Comparison of ENCODE assay signal across 8 mouse cellular contexts in the genomic region with DNA sequence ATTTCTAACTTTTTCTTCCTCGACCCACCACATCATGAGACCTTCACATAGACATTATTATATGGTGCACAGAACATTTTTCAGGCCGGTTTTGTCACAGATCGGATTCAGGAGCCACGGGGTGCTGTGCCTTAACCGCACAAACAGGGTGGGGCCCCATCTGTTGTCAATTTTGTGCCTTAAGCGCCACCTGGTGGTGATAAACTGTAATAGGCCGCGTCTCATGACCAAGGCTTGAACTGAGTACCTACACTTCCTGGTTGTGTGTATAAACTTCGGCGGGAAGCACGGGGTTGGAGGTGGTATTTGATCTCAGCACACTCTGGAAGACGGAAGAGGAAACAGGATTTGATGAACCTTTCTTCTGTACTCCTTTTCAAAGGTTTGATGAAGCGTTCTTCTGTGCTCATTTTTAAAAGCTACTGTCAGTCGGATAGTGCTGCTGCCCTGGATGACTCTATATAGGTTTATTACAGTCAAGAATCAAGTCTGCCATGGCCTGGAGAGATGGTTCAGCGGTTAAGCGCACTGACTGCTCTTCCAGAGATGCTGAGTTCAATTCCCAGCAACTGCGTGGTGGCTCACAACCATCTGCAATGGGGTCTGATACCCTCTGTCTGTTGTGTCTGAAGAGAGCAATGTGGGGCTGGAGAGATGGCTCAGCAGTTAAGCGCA. TPM values are rescaled to one million over a fixed set of nuclear protein-coding genes. Genes with fewer than 3 reads are reported as not detected.
DNase-seq lines count a peak whose midpoint lies in the region; ATAC-seq and TF ChIP-seq lines count a peak whose summit lies in the region.

No protein-coding gene starts in this region.

- H3K4me1 ChIP-seq in erythroblast, embryonic 14.5 days (ENCODE audit: control insufficient read depth): peaks cover 25% of the 10 kb centered on the region
- H3K4me1 ChIP-seq in heart, embryonic 12.5 days (replicated peaks): peaks cover 4% of the 10 kb centered on the region; the same call in 1 of the 2 replicates
- H3K4me1 ChIP-seq in kidney, embryonic 16.5 days (ENCODE audit: insufficient read depth, low read length): peaks cover 3% of the 10 kb centered on the region; the same call in 1 of the 2 replicates
- H3K4me1 ChIP-seq in liver, adult 2 months (ENCODE audit: control insufficient read depth, insufficient read depth, low read length): no peaks in the 10 kb centered on the region

- H3K36me3 ChIP-seq in erythroblast, embryonic 14.5 days (ENCODE audit: control insufficient read depth): peaks cover 6% of the 10 kb centered on the region
- H3K36me3 ChIP-seq in heart, embryonic 12.5 days: 0 out of 2 replicates have a peak, but pooled peaks cover 4% of the 10 kb centered on the region
- H3K36me3 ChIP-seq in kidney, embryonic 16.5 days (ENCODE audit: insufficient read depth, low read length): no peaks in the 10 kb centered on the region
- no peaks in the 10 kb centered on the region for H3K36me3 ChIP-seq in liver, adult 2 months (ENCODE audit: control insufficient read depth, insufficient read depth, low read length)

- DNase-seq in CD4-positive, CD25-positive, alpha-beta regulatory T cell, adult 2 months (ENCODE audit: low read depth, low spot score): peak; percentile 96
- peak; percentile 91 for DNase-seq in brain, embryonic 14.5 days (ENCODE audit: low read depth)
- DNase-seq in liver, adult 2 months (ENCODE audit: extremely low read depth, low read depth, low spot score): peak; percentile 69
- peak; percentile 91 to 95 for DNase-seq in spleen, postnatal 36 days (ENCODE audit: low spot score in 2 of 2)

- H3K4me2 ChIP-seq in heart, embryonic 12.5 days: peak overlapping the region; percentile 56
- peak overlapping the region; percentile 44 for H3K4me2 ChIP-seq in kidney, embryonic 16.5 days (replicated peaks; ENCODE audit: low read depth, low read length)

- no peaks in the 10 kb centered on the region; the same call in 1 of the 2 replicates for H3K9me3 ChIP-seq in erythroblast, embryonic 14.5 days (ENCODE audit: control insufficient read depth, low read length)
- H3K9me3 ChIP-seq in heart, embryonic 12.5 days (replicated peaks): no peaks in the 10 kb centered on the region
- H3K9me3 ChIP-seq in kidney, embryonic 16.5 days (ENCODE audit: low read length): no peaks in the 10 kb centered on the region

- H3K27me3 ChIP-seq in erythroblast, embryonic 14.5 days (ENCODE audit: control insufficient read depth): no peaks in the 10 kb centered on the region; the same call in 1 of the 2 replicates
- no peaks in the 10 kb centered on the region for H3K27me3 ChIP-seq in heart, embryonic 12.5 days (replicated peaks)
- H3K27me3 ChIP-seq in kidney, embryonic 16.5 days (ENCODE audit: insufficient read depth, low read length): no peaks in the 10 kb centered on the region
- no peaks in the 10 kb centered on the region for H3K27me3 ChIP-seq in liver, adult 2 months (ENCODE audit: control insufficient read depth, insufficient read depth, low read length)

- WGBS in heart, embryonic 12.5 days: 14% methylated on average over 18 of the region's 18 CpGs
- WGBS in kidney, embryonic 16.5 days: 13% methylated on average over 18 of the region's 18 CpGs
- 15% methylated on average over 18 of the region's 18 CpGs for WGBS in liver, adult 2 months

- H3K4me3 ChIP-seq in erythroblast, embryonic 14.5 days (replicated peaks): peak overlapping the region; percentile 34
- H3K4me3 ChIP-seq in heart, embryonic 12.5 days: peak overlapping the region; percentile 24
- peak overlapping the region; percentile 33 for H3K4me3 ChIP-seq in kidney, embryonic 16.5 days (ENCODE audit: low read length)
- no peak overlapping the region for H3K4me3 ChIP-seq in liver, adult 2 months (ENCODE audit: insufficient read depth, low read depth, low read length)

- no peaks in the 10 kb centered on the region for H3K79me2 ChIP-seq in liver, adult 2 months (ENCODE audit: control insufficient read depth, insufficient read depth, low read length)

- TF ChIP-seq CTCF in brain, embryonic 14.5 days (IDR thresholded peaks at IDR 0.05; ENCODE audit: borderline replicate concordance, extremely low read depth, insufficient read depth, insufficient read length): peak; percentile 89
- peak; percentile 70 for TF ChIP-seq CTCF in liver, adult 2 months (IDR thresholded peaks at IDR 0.05; ENCODE audit: low read depth, low read length)

- ATAC-seq in heart, embryonic 12.5 days (ENCODE audit: insufficient number of reproducible peaks, low FRiP score): peak; percentile 93
- ATAC-seq in kidney, embryonic 16.5 days (ENCODE audit: low FRiP score, low TSS enrichment): peak; percentile 94
- ATAC-seq in monocyte, adult 5-6 weeks (replicated peaks; ENCODE audit: insufficient number of reproducible peaks, low FRiP score, low TSS enrichment, poor library complexity, severe bottlenecking): peak; percentile 96

- no peak for TF ChIP-seq POLR2A in brain, embryonic 14.5 days (IDR thresholded peaks at IDR 0.05; ENCODE audit: borderline replicate concordance, extremely low read depth, insufficient read depth, insufficient read length, poor library complexity, severe bottlenecking)
- no peak for TF ChIP-seq POLR2A in liver, adult 2 months (IDR thresholded peaks at IDR 0.05; ENCODE audit: extremely low read depth, insufficient read depth, low read length)

- H3K27ac ChIP-seq in heart, embryonic 12.5 days (ENCODE audit: poor library complexity, severe bottlenecking): peak overlapping the region; percentile 38; the same call in 1 of the 2 replicates
- H3K27ac ChIP-seq in kidney, embryonic 16.5 days (ENCODE audit: low read length): peak overlapping the region; percentile 7
- H3K27ac ChIP-seq in liver, adult 2 months (replicated peaks; ENCODE audit: insufficient read depth, low read depth, low read length): no peak overlapping the region

- peak overlapping the region; percentile 45; the same call in 1 of the 2 replicates for H3K9ac ChIP-seq in heart, embryonic 12.5 days
- H3K9ac ChIP-seq in kidney, embryonic 16.5 days (replicated peaks; ENCODE audit: low read length): peak overlapping the region; percentile 54
- H3K9ac ChIP-seq in liver, adult 2 months (ENCODE audit: low read depth, low read length): no peak overlapping the region

RNA-seq across cellular contexts. Expression of a gene that starts 10.7 kb away (rescaled TPM):
- polyA plus RNA-seq in brain, embryonic 14.5 days (2012; rRNA removed): 15.4 and 20.1 TPM in 2 replicates
- polyA plus RNA-seq in erythroblast, embryonic 14.5 days (2012): 2.7 and 2.9 TPM in 2 replicates
- 25.0 and 26.5 TPM in 2 replicates for polyA plus RNA-seq in heart, embryonic 12.5 days (2016; fragmentation: Nextera tagmentation; extraction: Ambion mirVana)
- 23.2 and 24.2 TPM in 2 replicates for polyA plus RNA-seq in kidney, embryonic 16.5 days (2015; fragmentation: Nextera tagmentation; extraction: Ambion mirVana)
- 7.9 and 10.7 TPM in 2 replicates for total RNA-seq in liver, adult 2 months (2014; rRNA removed)
- 9.2 and 12.8 TPM in 2 replicates for polyA plus RNA-seq in liver, adult 2 months (2012; rRNA removed)
- 135 to 345 TPM (median 157 TPM) in 3 replicates for total RNA-seq in monocyte, adult 5-6 weeks (2017)

RNA-seq across cellular contexts. Expression of a gene that starts 11.2 kb away (rescaled TPM):
- polyA plus RNA-seq in brain, embryonic 14.5 days (2012; rRNA removed): 19.3 and 23.1 TPM in 2 replicates
- polyA plus RNA-seq in erythroblast, embryonic 14.5 days (2012): 1.6 and 1.9 TPM in 2 replicates
- 10.2 and 11.9 TPM in 2 replicates for polyA plus RNA-seq in heart, embryonic 12.5 days (2016; fragmentation: Nextera tagmentation; extraction: Ambion mirVana)
- polyA plus RNA-seq in kidney, embryonic 16.5 days (2015; fragmentation: Nextera tagmentation; extraction: Ambion mirVana): 16.2 and 16.6 TPM in 2 replicates
- total RNA-seq in liver, adult 2 months (2014; rRNA removed): 3.2 and 4.4 TPM in 2 replicates
- 6.8 and 8.1 TPM in 2 replicates for polyA plus RNA-seq in liver, adult 2 months (2012; rRNA removed)
- total RNA-seq in monocyte, adult 5-6 weeks (2017): 16.1 to 26.5 TPM (median 19.1 TPM) in 3 replicates

RNA-seq across cellular contexts. Expression of a gene that starts 12.7 kb away (rescaled TPM):
- polyA plus RNA-seq in brain, embryonic 14.5 days (2012; rRNA removed): 2,223 TPM in 2 replicates
- polyA plus RNA-seq in erythroblast, embryonic 14.5 days (2012): 2,301 and 2,563 TPM in 2 replicates
- 2,275 and 2,341 TPM in 2 replicates for polyA plus RNA-seq in heart, embryonic 12.5 days (2016; fragmentation: Nextera tagmentation; extraction: Ambion mirVana)
- polyA plus RNA-seq in kidney, embryonic 16.5 days (2015; fragmentation: Nextera tagmentation; extraction: Ambion mirVana): 3,659 and 3,733 TPM in 2 replicates
- 921 and 1,015 TPM in 2 replicates for total RNA-seq in liver, adult 2 months (2014; rRNA removed)
- 794 TPM in 2 replicates for polyA plus RNA-seq in liver, adult 2 months (2012; rRNA removed)
- total RNA-seq in monocyte, adult 5-6 weeks (2017): 2,103 to 2,260 TPM (median 2,168 TPM) in 3 replicates

RNA-seq across cellular contexts. Expression of a gene that starts 29.4 kb away (rescaled TPM):
- 117 and 123 TPM in 2 replicates for polyA plus RNA-seq in brain, embryonic 14.5 days (2012; rRNA removed)
- 39.3 and 42.3 TPM in 2 replicates for polyA plus RNA-seq in erythroblast, embryonic 14.5 days (2012)
- polyA plus RNA-seq in heart, embryonic 12.5 days (2016; fragmentation: Nextera tagmentation; extraction: Ambion mirVana): 132 and 136 TPM in 2 replicates
- 200 and 203 TPM in 2 replicates for polyA plus RNA-seq in kidney, embryonic 16.5 days (2015; fragmentation: Nextera tagmentation; extraction: Ambion mirVana)
- 24.7 and 30.0 TPM in 2 replicates for total RNA-seq in liver, adult 2 months (2014; rRNA removed)
- polyA plus RNA-seq in liver, adult 2 months (2012; rRNA removed): 17.6 and 17.8 TPM in 2 replicates
- total RNA-seq in monocyte, adult 5-6 weeks (2017): 37.2 to 74.1 TPM (median 47.8 TPM) in 3 replicates

RNA-seq across cellular contexts. Expression of a gene that starts 37.9 kb away (rescaled TPM):
- 31.6 and 36.4 TPM in 2 replicates for polyA plus RNA-seq in brain, embryonic 14.5 days (2012; rRNA removed)
- polyA plus RNA-seq in erythroblast, embryonic 14.5 days (2012): 0.63 and 0.76 TPM in 2 replicates
- 3.0 and 4.0 TPM in 2 replicates for polyA plus RNA-seq in heart, embryonic 12.5 days (2016; fragmentation: Nextera tagmentation; extraction: Ambion mirVana)
- polyA plus RNA-seq in kidney, embryonic 16.5 days (2015; fragmentation: Nextera tagmentation; extraction: Ambion mirVana): 4.2 and 5.7 TPM in 2 replicates
- 0.28 and 0.47 TPM in 2 replicates for total RNA-seq in liver, adult 2 months (2014; rRNA removed)
- polyA plus RNA-seq in liver, adult 2 months (2012; rRNA removed): 1.1 and 1.6 TPM in 2 replicates
- not detected in 3 replicates for total RNA-seq in monocyte, adult 5-6 weeks (2017)
